Mouse (Mus musculus) neural tube, embryonic 12.5 days (tissue): Measurements from ENCODE around the gene Cdk2. TPM values are rescaled to one million over a fixed set of nuclear protein-coding genes. Genes with fewer than 3 reads are reported as not detected.

Source experiments
- ATAC-seq: fragments of 200-750 bp; cut with Nextera tagmentation; 2 replicates; pipeline ENCODE4 v1.8.0; 2017; ENCODE audit warnings: low read depth, mild to moderate bottlenecking, moderate TSS enrichment, moderate library complexity; ENCODE audit not compliant: low FRiP score
- H3K27ac ChIP-seq: fragments of 300-500 bp; sonication (generic); 2 replicates; pipeline ENCODE4 v1.5.1; 2016
- H3K27me3 ChIP-seq: fragments of 300-500 bp; sonication (generic); replicated peaks from 2 replicates; pipeline ENCODE4 v1.6.1; 2016; ENCODE audit warnings: mild to moderate bottlenecking
- H3K36me3 ChIP-seq: fragments of 300-500 bp; sonication (generic); 2 replicates; pipeline ENCODE4 v1.6.1; 2016; ENCODE audit warnings: mild to moderate bottlenecking
- H3K4me1 ChIP-seq: fragments of 300-500 bp; sonication (generic); 2 replicates; pipeline ENCODE4 v1.6.1; 2016
- H3K4me2 ChIP-seq: fragments of 300-500 bp; sonication (generic); replicated peaks from 2 replicates; pipeline ENCODE4 v1.6.1; 2016; ENCODE audit warnings: mild to moderate bottlenecking
- H3K4me3 ChIP-seq: fragments of 300-500 bp; sonication (generic); 2 replicates; pipeline ENCODE4 v1.5.1; 2016
- H3K9ac ChIP-seq: fragments of 300-500 bp; sonication (generic); 2 replicates; pipeline ENCODE4 v1.6.1; 2016; ENCODE audit warnings: mild to moderate bottlenecking
- H3K9me3 ChIP-seq: fragments of 300-500 bp; sonication (generic); 2 replicates; pipeline ENCODE4 v1.6.1; 2016; ENCODE audit warnings: mild to moderate bottlenecking
- WGBS: fragments of 180-500 bp; shearing (Covaris S2); methylation state at CpG from one replicate; pipeline ENCODE4 v1.1.7; 2016; 5-methylcytosine and 5-hydroxymethylcytosine counted together
- polyA plus RNA-seq: library from polyadenylated mRNA; unstranded; fragments of >200 nt; fragmentation: Nextera tagmentation; extraction: Ambion mirVana; gene quantifications from 2 replicates; pipeline ENCODE4 v1.2.1, GENCODE M21; 2016

The Cdk2 gene
- polyA plus RNA-seq, 1 experiment from 2014 or later = 64.0 TPM

GRCm38 (mm10) chr10:128665307-128665706 lies 39.5 kb downstream of the Cdk2 start:
- Histone ChIP-seq H3K36me3 (no peaks in the 10 kb centered on the region), H3K4me2 (no peak overlapping the region), H3K27ac (no peak overlapping the region), H3K9ac (no peak overlapping the region), H3K4me3 (no peak overlapping the region), H3K27me3 (no peaks in the 10 kb centered on the region), H3K9me3 (no peaks in the 10 kb centered on the region), H3K4me1 (peaks cover 3% of the 10 kb centered on the region; the same call in 1 of the 2 replicates)
- ATAC-seq = no peak
- WGBS = 82% methylated on average over 3 of the region's 3 CpGs

- no peaks in the 10 kb centered on the region for H3K27me3 ChIP-seq
- H3K9me3 ChIP-seq = no peaks in the 10 kb centered on the region
- no peak overlapping the region for H3K9ac ChIP-seq
- H3K4me3 ChIP-seq = no peak overlapping the region
- H3K27ac ChIP-seq = no peak overlapping the region
- ATAC-seq = no peak
- no peaks in the 10 kb centered on the region for H3K36me3 ChIP-seq
- peaks cover 3% of the 10 kb centered on the region; the same call in 1 of the 2 replicates for H3K4me1 ChIP-seq
- H3K4me2 ChIP-seq = no peak overlapping the region
- WGBS = 75% methylated on average over 3 of the region's 3 CpGs
Measured at GRCm38 (mm10) chr10:128664808-128665207, 40.0 kb downstream of the Cdk2 start.

GRCm38 (mm10) chr10:128663441-128664220 lies 41.2 kb downstream of the Cdk2 start:
- ATAC-seq = no peak
- Histone ChIP-seq H3K36me3 (no peaks in the 10 kb centered on the region), H3K4me3 (no peak overlapping the region), H3K4me2 (no peak overlapping the region), H3K4me1 (peaks cover 3% of the 10 kb centered on the region; the same call in 1 of the 2 replicates), H3K9me3 (no peaks in the 10 kb centered on the region), H3K9ac (no peak overlapping the region), H3K27ac (no peak overlapping the region), H3K27me3 (no peaks in the 10 kb centered on the region)
- 75% methylated on average over 5 of the region's 5 CpGs for WGBS

- H3K4me2 ChIP-seq = no peak overlapping the region
- H3K4me1 ChIP-seq = no peaks in the 10 kb centered on the region
- H3K27me3 ChIP-seq = no peaks in the 10 kb centered on the region
- H3K4me3 ChIP-seq = no peak overlapping the region
- no peaks in the 10 kb centered on the region for H3K9me3 ChIP-seq
- H3K36me3 ChIP-seq = no peaks in the 10 kb centered on the region
- no peak for ATAC-seq
- H3K9ac ChIP-seq = no peak overlapping the region
- H3K27ac ChIP-seq = no peak overlapping the region
Measured at GRCm38 (mm10) chr10:128662465-128662864, 42.4 kb downstream of the Cdk2 start.

- H3K27me3 ChIP-seq = no peaks in the 10 kb centered on the region
- no peak overlapping the region for H3K4me2 ChIP-seq
- no peak overlapping the region for H3K27ac ChIP-seq
- H3K4me1 ChIP-seq = no peaks in the 10 kb centered on the region
- ATAC-seq = no peak
- 59% methylated on average over 9 of the region's 9 CpGs for WGBS
- H3K9ac ChIP-seq = no peak overlapping the region
- no peaks in the 10 kb centered on the region for H3K9me3 ChIP-seq
- no peak overlapping the region for H3K4me3 ChIP-seq
- H3K36me3 ChIP-seq = no peaks in the 10 kb centered on the region
Measured at GRCm38 (mm10) chr10:128659490-128659889, 45.3 kb downstream of the Cdk2 start.

GRCm38 (mm10) chr10:128657844-128658243 lies 47.0 kb downstream of the Cdk2 start:
- H3K4me1 ChIP-seq = no peaks in the 10 kb centered on the region
- H3K27ac ChIP-seq = no peak overlapping the region
- H3K9ac ChIP-seq = no peak overlapping the region
- ATAC-seq = no peak
- WGBS = 69% methylated on average over 9 of the region's 9 CpGs
- H3K4me2 ChIP-seq = no peak overlapping the region
- H3K4me3 ChIP-seq = no peak overlapping the region
- H3K9me3 ChIP-seq = no peaks in the 10 kb centered on the region
- no peaks in the 10 kb centered on the region for H3K36me3 ChIP-seq
- no peaks in the 10 kb centered on the region for H3K27me3 ChIP-seq

GRCm38 (mm10) chr10:128656731-128657130 lies 48.1 kb downstream of the Cdk2 start:
- Histone ChIP-seq H3K9me3 (no peaks in the 10 kb centered on the region), H3K9ac (no peak overlapping the region), H3K4me1 (no peaks in the 10 kb centered on the region), H3K4me3 (no peak overlapping the region), H3K36me3 (no peaks in the 10 kb centered on the region), H3K27ac (no peak overlapping the region), H3K4me2 (no peak overlapping the region), H3K27me3 (no peaks in the 10 kb centered on the region)
- ATAC-seq = no peak
- WGBS = 93% methylated on average over 1 of the region's 1 CpGs

- no peaks in the 10 kb centered on the region for H3K27me3 ChIP-seq
- H3K36me3 ChIP-seq = no peaks in the 10 kb centered on the region
- H3K4me3 ChIP-seq = no peak overlapping the region
- no peak for ATAC-seq
- no peak overlapping the region for H3K4me2 ChIP-seq
- no peaks in the 10 kb centered on the region for H3K9me3 ChIP-seq
- H3K9ac ChIP-seq = no peak overlapping the region
- H3K27ac ChIP-seq = no peak overlapping the region
- WGBS = 90% methylated on average over 3 of the region's 3 CpGs
- no peaks in the 10 kb centered on the region for H3K4me1 ChIP-seq
Measured at GRCm38 (mm10) chr10:128655254-128655653, 49.6 kb downstream of the Cdk2 start.

GRCm38 (mm10) chr10:128653866-128654265 lies 51.0 kb downstream of the Cdk2 start:
- H3K27ac ChIP-seq = no peak overlapping the region
- H3K36me3 ChIP-seq = no peaks in the 10 kb centered on the region
- WGBS = 74% methylated on average over 4 of the region's 4 CpGs
- ATAC-seq = no peak
- no peaks in the 10 kb centered on the region for H3K27me3 ChIP-seq
- no peaks in the 10 kb centered on the region for H3K4me1 ChIP-seq
- no peak overlapping the region for H3K4me2 ChIP-seq
- H3K9me3 ChIP-seq = no peaks in the 10 kb centered on the region
- H3K4me3 ChIP-seq = no peak overlapping the region
- H3K9ac ChIP-seq = no peak overlapping the region

Other genes with a start within 250 kb of the Cdk2 start
- 174 and 177 TPM in 2 replicates for gene Smarcc2, start 245.8 kb downstream of the Cdk2 start, polyA plus RNA-seq
- gene Myl6, start 210.9 kb downstream of the Cdk2 start, polyA plus RNA-seq = 879 and 909 TPM in 2 replicates
- gene Myl6b, start 206.3 kb downstream of the Cdk2 start, polyA plus RNA-seq = 3.1 and 3.9 TPM in 2 replicates
- 38.3 and 45.3 TPM in 2 replicates for gene Esyt1, start 179.2 kb downstream of the Cdk2 start, polyA plus RNA-seq
- 18.9 and 20.3 TPM in 2 replicates for gene Zc3h10, start 157.3 kb downstream of the Cdk2 start, polyA plus RNA-seq
- gene Rpl41, start 155.7 kb downstream of the Cdk2 start, polyA plus RNA-seq = 2,521 and 2,605 TPM in 2 replicates
- gene Pa2g4, start 139.0 kb downstream of the Cdk2 start, polyA plus RNA-seq = 155 and 156 TPM in 2 replicates
- gene Erbb3, start 115.4 kb downstream of the Cdk2 start, polyA plus RNA-seq = 14.6 and 16.0 TPM in 2 replicates
- gene Rps26, start 78.3 kb downstream of the Cdk2 start, polyA plus RNA-seq = 471 and 498 TPM in 2 replicates
- gene Ikzf4, start 59.0 kb downstream of the Cdk2 start, polyA plus RNA-seq = 7.9 and 8.3 TPM in 2 replicates
- 13.9 and 15.6 TPM in 2 replicates for gene Suox, start 31.0 kb downstream of the Cdk2 start, polyA plus RNA-seq
- gene Rab5b, start 8.8 kb downstream of the Cdk2 start, polyA plus RNA-seq = 90.8 and 101 TPM in 2 replicates
- 2.4 and 3.7 TPM in 2 replicates for gene Pmel, start 836 bp downstream of the Cdk2 start, polyA plus RNA-seq
- 5.5 and 6.8 TPM in 2 replicates for gene Dgka, start 39.8 kb upstream of the Cdk2 start, polyA plus RNA-seq
- 49.1 and 50.5 TPM in 2 replicates for gene Pym1, start 42.9 kb upstream of the Cdk2 start, polyA plus RNA-seq
- 0.28 and 0.54 TPM in 2 replicates for gene Mmp19, start 85.9 kb upstream of the Cdk2 start, polyA plus RNA-seq
- 60.2 and 63.3 TPM in 2 replicates for gene Dnajc14, start 99.0 kb upstream of the Cdk2 start, polyA plus RNA-seq
- 18.7 and 19.7 TPM in 2 replicates for gene Tmem198b, start 99.3 kb upstream of the Cdk2 start, polyA plus RNA-seq
- 198 and 235 TPM in 2 replicates for gene Sarnp, start 112.3 kb upstream of the Cdk2 start, polyA plus RNA-seq
- gene Ormdl2, start 116.6 kb upstream of the Cdk2 start, polyA plus RNA-seq = 31.2 and 37.2 TPM in 2 replicates
- 20.1 and 20.4 TPM in 2 replicates for gene Gdf11, start 186.7 kb upstream of the Cdk2 start, polyA plus RNA-seq
- 199 and 208 TPM in 2 replicates for gene Cd63, start 196.0 kb upstream of the Cdk2 start, polyA plus RNA-seq
- gene Rdh5, start 217.9 kb upstream of the Cdk2 start, polyA plus RNA-seq = 13.5 and 15.7 TPM in 2 replicates
- 227 and 233 TPM in 2 replicates for gene Bloc1s1, start 219.0 kb upstream of the Cdk2 start, polyA plus RNA-seq
- 7.9 and 8.3 TPM in 2 replicates for gene Itga7, start 228.8 kb upstream of the Cdk2 start, polyA plus RNA-seq